Mouse (Mus musculus) ES-Bruce4 (cell line): ENCODE data around the gene Ptpn13.

Experiments
- CTCF ChIP-seq: IDR thresholded peaks from one replicate; pipeline ENCODE4 v1.8.1; 2011; ENCODE audit warnings: low read depth, low read length
- EP300 ChIP-seq: IDR thresholded peaks from 2 replicates; pipeline ENCODE4 v1.6.1; 2011; ENCODE audit warnings: low read depth, low read length; ENCODE audit not compliant: insufficient read depth

DNA sequence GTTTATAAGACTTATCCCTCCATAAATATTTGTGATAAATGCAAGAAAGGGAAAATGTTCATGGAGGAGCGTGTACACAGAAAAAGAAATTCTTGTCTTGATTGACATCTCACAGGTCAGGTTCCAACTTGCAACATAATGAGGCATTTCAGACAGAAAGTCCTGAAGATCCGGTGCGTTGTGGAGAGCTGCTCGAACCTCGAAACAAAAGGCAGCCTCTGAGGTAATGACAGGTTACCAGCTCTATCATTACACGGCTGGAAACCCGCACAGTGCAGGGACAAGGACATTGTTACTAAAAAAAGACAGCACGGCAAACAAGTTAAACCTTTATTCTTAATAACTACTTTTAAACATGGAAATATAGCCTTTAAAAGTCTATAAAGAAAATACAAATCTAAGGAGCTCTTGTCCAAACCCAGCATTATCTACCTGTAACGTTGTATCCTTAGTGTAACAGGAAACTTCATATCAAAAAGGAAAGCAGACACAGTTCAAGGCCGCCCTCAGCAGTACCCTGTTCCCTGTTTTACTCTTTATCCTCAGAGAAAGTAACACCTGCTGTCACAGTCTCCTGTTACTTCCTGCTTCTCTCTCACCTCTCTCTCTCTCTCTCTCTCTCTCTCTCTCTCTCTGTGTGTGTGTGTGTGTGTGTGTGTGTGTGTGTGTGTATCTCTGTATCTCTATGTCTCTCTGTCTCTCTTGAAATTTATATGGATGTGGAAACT is 12.8 kb upstream of the Ptpn13 start:
- no peak for TF ChIP-seq CTCF
- no peak for TF ChIP-seq EP300
